Mouse (Mus musculus) testis, adult 2 months (tissue): Measurements from ENCODE around the gene Tmem110.

Experiments used
- CTCF ChIP-seq: fragments of 200-500 bp; IDR thresholded peaks from 2 replicates; pipeline ENCODE4 v1.5.1; 2012; ENCODE audit warnings: low read depth, mild to moderate bottlenecking, inconsistent platforms, low read length, moderate library complexity; ENCODE audit not compliant: control insufficient read depth, insufficient read depth, insufficient replicate concordance
- POLR2A ChIP-seq: fragments of 200-500 bp; IDR thresholded peaks from 2 replicates; pipeline ENCODE4 v1.6.1; 2012; ENCODE audit warnings: low read depth, mild to moderate bottlenecking, inconsistent platforms, low read length, moderate library complexity; ENCODE audit not compliant: control insufficient read depth

GRCm38 (mm10) chr14:30850504-30850903 lies 25.1 kb downstream of the Tmem110 start:
- TF ChIP-seq POLR2A (no peak), CTCF (no peak)
